Mouse (Mus musculus): ENCODE measurements around the gene Gm49388. TPM values are rescaled to one million over a fixed set of nuclear protein-coding genes. Genes with fewer than 3 reads are reported as not detected.

The Gm49388 gene
- polyA plus RNA-seq, 1 experiment from 2014 or later = not detected

GRCm38 (mm10) chr7:127753158-127753557 lies 32.2 kb upstream of the Gm49388 start:
- ATAC-seq (replicated peaks; ENCODE audit: low FRiP score) = no peak
- Histone ChIP-seq H3K27ac (0 out of 2 replicates have a peak overlapping the region, but pooled peaks have one; percentile 6), H3K4me3 (replicated peaks) (no peak overlapping the region), H3K27me3 (no peaks in the 10 kb centered on the region), H3K9me3 (replicated peaks) (no peaks in the 10 kb centered on the region), H3K4me1 (peaks cover 29% of the 10 kb centered on the region), H3K9ac (no peak overlapping the region), H3K4me2 (no peak overlapping the region), H3K36me3 (peaks cover 100% of the 10 kb centered on the region)
- 65% methylated on average over 5 of the region's 5 CpGs for whole genome bisulfite sequencing

GRCm38 (mm10) chr7:127753741-127754140 lies 31.7 kb upstream of the Gm49388 start:
- Histone ChIP-seq H3K27ac (no peak overlapping the region), H3K36me3 (peaks cover 100% of the 10 kb centered on the region), H3K27me3 (no peaks in the 10 kb centered on the region), H3K9me3 (replicated peaks) (no peaks in the 10 kb centered on the region), H3K9ac (no peak overlapping the region), H3K4me1 (peaks cover 23% of the 10 kb centered on the region), H3K4me3 (replicated peaks) (no peak overlapping the region), H3K4me2 (no peak overlapping the region)
- ATAC-seq (replicated peaks; ENCODE audit: low FRiP score) = no peak
- 84% methylated on average over 7 of the region's 7 CpGs for WGBS

GRCm38 (mm10) chr7:127759716-127760115 lies 25.7 kb upstream of the Gm49388 start:
- H3K27me3 ChIP-seq = no peaks in the 10 kb centered on the region
- no peak overlapping the region for H3K27ac ChIP-seq
- WGBS = 57% methylated on average over 6 of the region's 6 CpGs
- no peak overlapping the region for H3K4me2 ChIP-seq
- no peak overlapping the region for H3K9ac ChIP-seq
- H3K4me1 ChIP-seq = peaks cover 30% of the 10 kb centered on the region
- no peaks in the 10 kb centered on the region for H3K9me3 ChIP-seq (replicated peaks)
- H3K36me3 ChIP-seq = peaks cover 89% of the 10 kb centered on the region
- no peak overlapping the region for H3K4me3 ChIP-seq (replicated peaks)
- ATAC-seq (replicated peaks; ENCODE audit: low FRiP score) = no peak

DNA sequence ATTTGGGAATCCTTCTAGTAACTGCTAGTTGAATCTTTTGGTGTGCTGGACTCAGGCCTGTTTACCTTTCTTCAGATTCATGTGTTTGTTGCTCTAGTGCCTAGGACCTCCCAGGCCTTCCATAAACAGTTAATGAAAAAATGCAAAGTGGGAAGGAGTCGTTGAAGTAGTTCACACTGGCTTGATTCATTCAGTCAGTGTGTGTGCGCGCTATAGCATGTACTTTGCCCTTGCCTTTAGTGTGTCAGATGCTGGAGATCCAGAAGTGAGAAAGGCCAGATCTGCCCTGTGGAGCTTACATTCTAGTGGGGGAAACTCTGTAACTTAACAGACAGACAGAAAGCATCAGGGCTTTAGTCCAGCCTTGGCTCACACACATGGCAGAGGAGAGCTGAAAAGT lies 24.9 kb upstream of the Gm49388 start:
- Histone ChIP-seq H3K9ac (0 out of 2 replicates have a peak overlapping the region, but pooled peaks have one; percentile 7), H3K27ac (no peak overlapping the region), H3K4me3 (replicated peaks) (no peak overlapping the region), H3K4me2 (no peak overlapping the region), H3K36me3 (peaks cover 89% of the 10 kb centered on the region), H3K4me1 (peaks cover 30% of the 10 kb centered on the region), H3K27me3 (no peaks in the 10 kb centered on the region), H3K9me3 (replicated peaks) (no peaks in the 10 kb centered on the region)
- WGBS = 68% methylated on average over 3 of the region's 3 CpGs
- no peak for ATAC-seq (replicated peaks; ENCODE audit: low FRiP score)

DNA sequence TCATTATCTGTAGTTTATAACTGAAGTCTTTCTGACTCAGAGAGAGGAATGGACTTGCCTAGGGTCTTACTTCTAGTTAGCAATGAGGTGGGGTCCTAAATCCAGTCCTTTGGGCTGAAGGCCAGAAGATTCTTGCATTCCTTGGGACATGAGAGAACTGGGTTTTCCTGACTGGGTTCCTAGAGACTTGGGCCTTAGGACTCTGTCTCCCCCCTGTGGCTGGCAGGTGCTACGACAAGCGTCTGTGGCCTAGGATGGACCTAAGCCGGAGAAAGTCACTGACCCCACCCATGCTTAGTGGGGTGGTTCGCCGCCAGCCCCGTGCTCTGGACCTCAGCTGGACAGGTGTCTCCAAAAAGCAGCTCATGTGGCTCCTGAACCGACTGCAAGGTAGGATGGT lies 24.4 kb upstream of the Gm49388 start:
- H3K4me2 ChIP-seq = no peak overlapping the region
- H3K4me3 ChIP-seq (replicated peaks) = no peak overlapping the region
- peaks cover 89% of the 10 kb centered on the region for H3K36me3 ChIP-seq
- no peaks in the 10 kb centered on the region for H3K27me3 ChIP-seq
- no peak overlapping the region for H3K27ac ChIP-seq
- WGBS = 38% methylated on average over 7 of the region's 7 CpGs
- no peaks in the 10 kb centered on the region for H3K9me3 ChIP-seq (replicated peaks)
- no peak for ATAC-seq (replicated peaks; ENCODE audit: low FRiP score)
- H3K9ac ChIP-seq = no peak overlapping the region
- peaks cover 24% of the 10 kb centered on the region for H3K4me1 ChIP-seq

DNA sequence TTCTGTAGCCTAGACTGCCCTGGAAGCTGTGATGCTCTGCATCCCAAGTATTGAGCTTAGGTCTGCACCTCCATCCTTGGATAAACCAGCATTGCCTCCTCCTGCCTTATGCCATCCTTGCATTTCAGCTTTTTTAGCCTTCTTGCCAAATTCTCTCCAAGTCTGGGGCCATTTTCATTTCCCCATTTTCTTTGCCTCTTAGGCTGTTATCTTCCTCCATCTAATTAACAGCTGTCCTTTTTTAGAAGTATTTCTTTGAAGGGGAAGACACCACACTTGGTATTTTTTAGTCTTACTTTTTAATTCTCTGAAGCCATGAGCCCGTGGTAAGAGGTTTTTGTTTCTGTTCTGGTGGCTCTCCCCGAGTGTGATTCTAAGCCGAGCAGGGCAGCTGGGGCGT lies 21.8 kb upstream of the Gm49388 start:
- H3K4me1 ChIP-seq = peaks cover 20% of the 10 kb centered on the region
- peaks cover 89% of the 10 kb centered on the region for H3K36me3 ChIP-seq

DNA sequence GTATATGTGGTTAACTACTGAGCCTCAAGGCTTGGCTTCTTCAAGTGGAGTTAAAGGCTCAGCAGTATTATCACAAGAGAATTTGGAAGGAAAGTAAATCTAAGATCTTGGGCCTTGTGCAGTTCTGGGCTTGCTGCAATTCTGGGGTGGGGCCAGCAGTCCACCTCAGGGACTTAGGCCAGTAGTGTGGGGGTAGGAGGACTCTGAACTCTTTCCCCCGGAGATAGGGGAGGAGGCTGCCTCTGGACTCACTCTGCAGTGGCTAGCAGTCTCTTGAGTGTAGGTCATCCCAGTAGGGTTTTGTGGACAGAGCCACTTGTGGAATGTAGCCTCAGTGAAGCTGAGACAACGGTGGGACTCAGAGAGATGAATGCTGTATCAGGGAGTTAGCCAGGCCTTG lies 19.7 kb upstream of the Gm49388 start:
- Histone ChIP-seq H3K36me3 (peaks cover 75% of the 10 kb centered on the region), H3K27me3 (no peaks in the 10 kb centered on the region), H3K4me1 (peaks cover 23% of the 10 kb centered on the region), H3K4me2 (no peak overlapping the region), H3K9me3 (replicated peaks) (no peaks in the 10 kb centered on the region), H3K9ac (no peak overlapping the region), H3K27ac (no peak overlapping the region), H3K4me3 (replicated peaks) (no peak overlapping the region)
- ATAC-seq (replicated peaks; ENCODE audit: low FRiP score) = no peak
- WGBS = 86% methylated on average over 2 of the region's 2 CpGs

More for the DNA sequence above, 21.8 kb upstream of the Gm49388 start:
- Histone ChIP-seq H3K27ac (no peak overlapping the region), H3K27me3 (no peaks in the 10 kb centered on the region), H3K9me3 (replicated peaks) (no peaks in the 10 kb centered on the region), H3K4me3 (replicated peaks) (no peak overlapping the region), H3K9ac (no peak overlapping the region), H3K4me2 (no peak overlapping the region)
- 90% methylated on average over 4 of the region's 4 CpGs for WGBS
- no peak for ATAC-seq (replicated peaks; ENCODE audit: low FRiP score)

GRCm38 (mm10) chr7:127766851-127767609 lies 18.4 kb upstream of the Gm49388 start:
- no peak for ATAC-seq (replicated peaks; ENCODE audit: low FRiP score)
- Histone ChIP-seq H3K27me3 (no peaks in the 10 kb centered on the region), H3K9me3 (replicated peaks) (no peaks in the 10 kb centered on the region), H3K4me3 (replicated peaks) (no peak overlapping the region; the same call in 1 of the 2 replicates), H3K4me1 (peaks cover 29% of the 10 kb centered on the region), H3K36me3 (peaks cover 63% of the 10 kb centered on the region), H3K27ac (no peak overlapping the region), H3K4me2 (no peak overlapping the region), H3K9ac (no peak overlapping the region)
- 79% methylated on average over 17 of the region's 17 CpGs for WGBS

- no peak overlapping the region for H3K4me2 ChIP-seq
- 94% methylated on average over 19 of the region's 19 CpGs for WGBS
- H3K36me3 ChIP-seq = peaks cover 56% of the 10 kb centered on the region
- no peak for ATAC-seq (replicated peaks; ENCODE audit: low FRiP score)
- no peaks in the 10 kb centered on the region for H3K27me3 ChIP-seq
- H3K9me3 ChIP-seq (replicated peaks) = no peaks in the 10 kb centered on the region
- H3K4me1 ChIP-seq = peaks cover 29% of the 10 kb centered on the region
- no peak overlapping the region for H3K9ac ChIP-seq
- H3K27ac ChIP-seq = peak overlapping the region; percentile 98
- no peak overlapping the region; the same call in 1 of the 2 replicates for H3K4me3 ChIP-seq (replicated peaks)
Measured at GRCm38 (mm10) chr7:127767671-127768345, 17.6 kb upstream of the Gm49388 start.

DNA sequence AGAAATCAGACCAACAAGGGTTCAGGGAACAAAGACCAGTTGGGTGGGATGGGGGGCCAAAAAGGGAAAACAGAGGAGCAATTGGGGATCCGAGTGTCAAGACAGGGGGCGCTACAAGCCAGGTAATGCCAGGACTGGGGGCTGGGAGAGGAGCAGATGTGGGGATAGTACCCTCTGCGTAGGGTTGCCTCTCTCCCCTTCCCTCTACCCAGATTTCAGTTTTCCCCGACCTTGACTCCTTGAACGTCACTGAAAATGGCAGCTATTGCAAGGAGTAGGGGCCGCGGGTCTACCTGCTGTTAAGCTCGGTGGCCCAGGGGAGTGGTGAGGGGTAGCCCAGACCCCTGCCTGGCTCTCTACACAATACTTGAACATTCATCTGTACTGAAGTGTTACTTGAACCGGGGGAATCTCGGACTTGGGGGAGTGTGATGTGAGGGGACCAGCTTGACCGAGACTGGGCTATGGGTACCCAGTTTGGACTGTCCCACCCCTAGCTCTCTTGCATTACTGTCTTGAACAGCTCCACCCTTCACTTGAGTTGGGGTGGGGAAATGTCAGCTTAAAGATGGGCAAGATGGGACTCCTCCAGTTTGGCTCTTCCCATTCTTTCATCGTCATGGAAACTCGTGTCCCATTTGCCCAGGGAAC lies 16.9 kb upstream of the Gm49388 start:
- peaks cover 51% of the 10 kb centered on the region for H3K36me3 ChIP-seq
- peak overlapping the region; percentile 81; the same call in 1 of the 2 replicates for H3K4me3 ChIP-seq (replicated peaks)
- peaks cover 29% of the 10 kb centered on the region for H3K4me1 ChIP-seq
- no peak overlapping the region for H3K9ac ChIP-seq
- no peaks in the 10 kb centered on the region for H3K27me3 ChIP-seq
- no peaks in the 10 kb centered on the region for H3K9me3 ChIP-seq (replicated peaks)
- 53% methylated on average over 13 of the region's 13 CpGs for WGBS
- peak overlapping the region; percentile 94 for H3K4me2 ChIP-seq
- ATAC-seq (replicated peaks; ENCODE audit: low FRiP score) = no peak
- peak overlapping the region; percentile 98 for H3K27ac ChIP-seq

DNA sequence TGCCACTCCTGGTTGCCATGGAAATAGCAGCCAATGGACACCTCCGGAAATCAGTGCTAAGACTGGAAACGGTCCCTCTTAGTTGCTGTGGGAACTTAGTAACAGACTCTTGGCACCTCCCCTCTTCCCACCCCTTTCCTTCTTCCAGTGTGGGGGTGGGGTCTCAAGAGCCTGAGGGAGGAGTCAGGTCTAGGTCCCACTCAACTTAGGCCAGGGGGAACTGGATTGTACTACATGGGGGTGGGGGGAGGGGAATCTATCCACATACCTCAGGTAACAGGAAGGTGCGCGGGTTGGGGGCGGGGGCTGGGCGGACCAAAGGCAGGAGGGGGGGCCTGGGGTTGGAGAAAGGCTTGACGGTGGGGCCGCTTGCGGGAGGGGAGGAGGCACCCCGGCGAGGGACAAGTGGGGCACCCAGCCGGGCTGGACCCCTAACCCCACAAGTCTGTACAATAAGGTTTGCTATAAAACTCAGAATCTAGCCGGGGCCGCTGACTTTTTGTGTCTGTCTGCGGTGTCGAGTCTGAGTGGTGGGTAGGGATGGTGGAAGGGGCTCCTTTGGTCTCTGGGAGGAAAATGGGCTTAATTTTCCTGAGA lies 16.3 kb upstream of the Gm49388 start:
- Histone ChIP-seq H3K9me3 (replicated peaks) (no peaks in the 10 kb centered on the region), H3K9ac (peak overlapping the region; percentile 91), H3K36me3 (peaks cover 45% of the 10 kb centered on the region), H3K27me3 (no peaks in the 10 kb centered on the region), H3K4me2 (peak overlapping the region; percentile 94), H3K4me1 (peaks cover 32% of the 10 kb centered on the region), H3K4me3 (replicated peaks) (peak overlapping the region; percentile 81), H3K27ac (peak overlapping the region; percentile 98)
- ATAC-seq (replicated peaks; ENCODE audit: low FRiP score) = peak; percentile 90
- WGBS = under 1% methylated on average over 16 of the region's 16 CpGs

DNA sequence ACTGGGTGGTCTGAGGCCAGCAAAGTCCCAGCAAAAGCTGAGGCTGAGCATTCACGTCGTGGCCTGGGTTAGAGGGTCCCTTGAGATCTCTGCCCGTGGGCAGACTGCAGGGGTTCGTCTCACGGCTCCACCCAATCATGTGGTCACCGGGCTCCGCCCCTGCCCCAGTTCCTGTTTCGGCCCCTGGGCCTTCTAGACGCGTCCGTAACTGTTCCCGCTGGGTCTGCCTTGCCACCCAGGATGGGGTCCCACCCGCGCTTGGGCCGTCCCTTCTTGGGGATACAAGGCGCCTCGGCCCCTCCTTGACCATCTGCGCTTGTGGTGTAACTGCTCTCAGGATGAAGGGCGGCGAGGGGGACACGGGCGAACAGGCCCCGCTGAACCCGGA lies 15.8 kb upstream of the Gm49388 start, which contains the start of gene Orai3:
Gene Orai3 (plus strand): TSS at position 165 of the 388 bp plus-strand sequence.
- Histone ChIP-seq H3K27ac (peak within 1 kb of the TSS; percentile 98), H3K27me3 (no peaks in the 10 kb centered on the region), H3K36me3 (peaks cover 42% of the 10 kb centered on the region), H3K4me1 (peaks cover 33% of the 10 kb centered on the region), H3K9me3 (replicated peaks) (no peaks in the 10 kb centered on the region), H3K4me2 (peak within 1 kb of the TSS; percentile 94), H3K4me3 (replicated peaks) (peak within 1 kb of the TSS; percentile 81), H3K9ac (peak within 1 kb of the TSS; percentile 91)
- peak; percentile 86 for ATAC-seq (replicated peaks; ENCODE audit: low FRiP score)
- under 1% methylated on average over 24 of the region's 24 CpGs for WGBS
